ENCODE assay signal across 8 mouse cellular contexts in the genomic region with DNA sequence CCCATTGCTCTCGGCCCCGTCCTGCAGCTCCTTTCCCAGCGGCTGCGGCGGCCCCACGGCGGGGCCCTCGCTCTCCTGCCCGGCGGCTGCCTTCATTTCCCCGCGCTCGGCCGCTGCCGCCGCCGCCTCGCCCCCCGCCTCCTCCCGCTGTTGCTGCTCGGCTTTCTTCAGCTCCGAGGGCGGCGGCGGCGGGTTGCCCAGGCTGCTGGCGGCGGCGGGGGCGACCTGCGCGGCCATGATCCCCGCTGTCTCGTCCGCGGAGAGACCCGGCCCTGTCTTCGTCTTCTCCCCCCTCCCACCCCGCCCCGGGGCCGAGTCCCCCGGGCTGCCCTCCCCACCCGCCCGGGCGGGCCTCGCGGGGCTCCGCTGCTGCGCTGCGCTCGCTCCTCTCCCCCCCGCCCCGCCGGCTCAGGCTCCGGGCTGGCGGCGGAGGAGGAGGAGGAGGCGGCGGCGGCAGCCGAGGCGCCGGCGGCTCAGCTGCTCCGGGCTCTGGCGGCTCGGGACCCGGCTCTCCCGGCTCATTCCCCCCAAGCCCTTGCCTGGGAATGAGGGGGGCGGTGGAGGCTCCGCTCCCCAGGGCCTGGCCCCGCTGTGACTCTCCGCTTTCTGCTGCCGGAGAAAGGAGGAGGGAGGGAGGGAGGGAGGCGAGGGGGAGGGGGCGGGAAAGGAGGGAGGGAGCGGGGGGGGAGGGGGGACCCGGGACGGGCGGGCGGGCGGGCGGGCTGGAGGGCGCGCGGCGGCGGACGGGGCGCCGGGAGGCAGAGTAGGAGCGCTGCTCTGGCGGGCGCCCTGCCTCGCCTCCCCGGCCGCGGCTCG. TPM values are rescaled to one million over a fixed set of nuclear protein-coding genes. Genes with fewer than 3 reads are reported as not detected.
A peak's percentile ranks its signal among the peaks of the same experiment; 100 is the strongest.
DNase-seq lines count a peak whose midpoint lies in the region; ATAC-seq and TF ChIP-seq lines count a peak whose summit lies in the region.

No protein-coding gene starts in this region.

- no peaks in the 10 kb centered on the region for H3K9me3 ChIP-seq in forebrain, embryonic 10.5 days
- no peaks in the 10 kb centered on the region for H3K9me3 ChIP-seq in heart, postnatal 0 days (replicated peaks; ENCODE audit: control insufficient read depth, low read length)
- no peaks in the 10 kb centered on the region for H3K9me3 ChIP-seq in lung, embryonic 14.5 days (ENCODE audit: low read depth, low read length)

- peak; percentile 31 for ATAC-seq in heart, postnatal 0 days (ENCODE audit: insufficient read depth, low read depth)
- peak; percentile 45 for ATAC-seq in lung, embryonic 14.5 days (ENCODE audit: insufficient read depth)

- TF ChIP-seq POLR2A in bone marrow, adult 2 months (IDR thresholded peaks at IDR 0.05; ENCODE audit: borderline replicate concordance, control insufficient read depth, low read depth, low read length): peak; percentile 61; the same call in 1 of the 2 replicates

- DNase-seq in CD4-positive helper T cell, adult 2 months (ENCODE audit: low read depth, low spot score): peak; percentile 79
- peak; percentile 77 for DNase-seq in forebrain, embryonic 10.5 days (ENCODE audit: extremely low spot score, low spot score)
- DNase-seq in heart, postnatal 0 days (ENCODE audit: low spot score): peak; percentile 82
- peak; percentile 76 to 85 for DNase-seq in kidney, postnatal 4 days
- peak; percentile 81 for DNase-seq in lung, embryonic 14.5 days
- DNase-seq in retina, postnatal 7 days (ENCODE audit: low read depth, low spot score): peak; percentile 64
- DNase-seq in thymus, postnatal 4 days: peak; percentile 79

- H3K27me3 ChIP-seq in forebrain, embryonic 10.5 days (ENCODE audit: poor library complexity, severe bottlenecking): no peaks in the 10 kb centered on the region
- no peaks in the 10 kb centered on the region for H3K27me3 ChIP-seq in heart, postnatal 0 days (ENCODE audit: control insufficient read depth, insufficient read depth, low read length)
- H3K27me3 ChIP-seq in lung, embryonic 14.5 days (ENCODE audit: insufficient read depth, low read length): no peaks in the 10 kb centered on the region

- TF ChIP-seq EP300 in heart, postnatal 0 days (IDR thresholded peaks at IDR 0.05; ENCODE audit: low read depth): no peak

- peak overlapping the region; percentile 99 for H3K27ac ChIP-seq in bone marrow, adult 2 months (ENCODE audit: control insufficient read depth, insufficient read depth, low read depth, low read length, poor library complexity)
- H3K27ac ChIP-seq in forebrain, embryonic 10.5 days: peak overlapping the region; percentile 100
- peak overlapping the region; percentile 99 for H3K27ac ChIP-seq in heart, postnatal 0 days (ENCODE audit: low read depth)
- H3K27ac ChIP-seq in lung, embryonic 14.5 days (ENCODE audit: low read depth): peak overlapping the region; percentile 100

- WGBS in bone marrow, adult 2 months: 1% methylated on average over 66 of the region's 99 CpGs
- WGBS in forebrain, embryonic 10.5 days: under 1% methylated on average over 34 of the region's 99 CpGs
- 0% methylated on average over 36 of the region's 99 CpGs for WGBS in heart, postnatal 0 days
- under 1% methylated on average over 47 of the region's 99 CpGs for WGBS in lung, embryonic 14.5 days

- peaks cover 25% of the 10 kb centered on the region for H3K36me3 ChIP-seq in forebrain, embryonic 10.5 days (replicated peaks)
- no peaks in the 10 kb centered on the region for H3K36me3 ChIP-seq in heart, postnatal 0 days (replicated peaks; ENCODE audit: control insufficient read depth, insufficient read depth, low read length)
- peaks cover 11% of the 10 kb centered on the region; the same call in 1 of the 2 replicates for H3K36me3 ChIP-seq in lung, embryonic 14.5 days (ENCODE audit: insufficient read depth)

- peak overlapping the region; percentile 100 for H3K9ac ChIP-seq in heart, postnatal 0 days (replicated peaks; ENCODE audit: low read depth, low read length)
- H3K9ac ChIP-seq in lung, embryonic 14.5 days: peak overlapping the region; percentile 100

- H3K4me3 ChIP-seq in bone marrow, adult 2 months (replicated peaks; ENCODE audit: control insufficient read depth, low read depth, low read length): peak overlapping the region; percentile 74
- H3K4me3 ChIP-seq in forebrain, embryonic 10.5 days: peak overlapping the region; percentile 100
- H3K4me3 ChIP-seq in heart, postnatal 0 days (ENCODE audit: low read depth, low read length): peak overlapping the region; percentile 95
- H3K4me3 ChIP-seq in lung, embryonic 14.5 days (ENCODE audit: low read depth, low read length): peak overlapping the region; percentile 100

- TF ChIP-seq CTCF in bone marrow, adult 2 months (IDR thresholded peaks at IDR 0.05; ENCODE audit: control insufficient read depth, insufficient read depth, low read length): no peak
- TF ChIP-seq CTCF in heart, postnatal 0 days (IDR thresholded peaks at IDR 0.05; ENCODE audit: low read depth): no peak
- no peak for TF ChIP-seq CTCF in lung, embryonic 14.5 days (IDR thresholded peaks at IDR 0.05; ENCODE audit: low read depth)

- peaks cover 5% of the 10 kb centered on the region; the same call in 1 of the 2 replicates for H3K4me1 ChIP-seq in bone marrow, adult 2 months (ENCODE audit: control insufficient read depth, insufficient read depth, low read length)
- H3K4me1 ChIP-seq in forebrain, embryonic 10.5 days: peaks cover 64% of the 10 kb centered on the region
- peaks cover 35% of the 10 kb centered on the region for H3K4me1 ChIP-seq in heart, postnatal 0 days (ENCODE audit: control insufficient read depth, insufficient read depth)
- H3K4me1 ChIP-seq in lung, embryonic 14.5 days (ENCODE audit: insufficient read depth): peaks cover 37% of the 10 kb centered on the region

- peak overlapping the region; percentile 76 for H3K4me2 ChIP-seq in heart, postnatal 0 days (ENCODE audit: low read depth, low read length)
- H3K4me2 ChIP-seq in lung, embryonic 14.5 days: peak overlapping the region; percentile 98

RNA-seq across cellular contexts. Expression of a gene that starts 3.0 kb away (rescaled TPM):
- polyA plus RNA-seq in bone marrow, adult 2 months (2011; ENCODE audit: insufficient read depth, insufficient read length, low replicate concordance, missing spikeins): 38.2 and 76.0 TPM in 2 replicates
- polyA plus RNA-seq in forebrain, embryonic 10.5 days (2016; fragmentation: Nextera tagmentation; extraction: Ambion mirVana): 35.3 and 38.8 TPM in 2 replicates
- total RNA-seq in heart, postnatal 0 days (2014; rRNA removed; ENCODE audit: low replicate concordance): 27.9 and 33.3 TPM in 2 replicates
- polyA plus RNA-seq in heart, postnatal 0 days (2015; fragmentation: Nextera tagmentation; extraction: Ambion mirVana): 9.7 and 10.1 TPM in 2 replicates
- 40.1 and 44.7 TPM in 2 replicates for polyA plus RNA-seq in lung, embryonic 14.5 days (2014; fragmentation: Nextera tagmentation; extraction: Ambion mirVana)

Comparison
In these comparisons a context has a peak if more than half of its experiments do, and no peak if none do; other contexts are left out.
1. Peak in every context shown above with its lines: DNase-seq, ATAC-seq, H3K4me3 ChIP-seq and H3K27ac ChIP-seq.